Mouse (Mus musculus) olfactory bulb, adult 2 months (tissue): Measurements from ENCODE around the gene Sdccag8.

Experiments
- CTCF ChIP-seq: fragments of 200-500 bp; IDR thresholded peaks from 2 replicates; pipeline ENCODE4 v1.5.1; 2012; ENCODE audit warnings: low read depth, mild to moderate bottlenecking, low read length, moderate library complexity; ENCODE audit not compliant: insufficient read depth
- POLR2A ChIP-seq: fragments of 200-500 bp; IDR thresholded peaks from 2 replicates; pipeline ENCODE4 v1.6.1; 2012; ENCODE audit warnings: mild to moderate bottlenecking, low read depth, low read length, moderate library complexity; ENCODE audit not compliant: insufficient read depth

DNA sequence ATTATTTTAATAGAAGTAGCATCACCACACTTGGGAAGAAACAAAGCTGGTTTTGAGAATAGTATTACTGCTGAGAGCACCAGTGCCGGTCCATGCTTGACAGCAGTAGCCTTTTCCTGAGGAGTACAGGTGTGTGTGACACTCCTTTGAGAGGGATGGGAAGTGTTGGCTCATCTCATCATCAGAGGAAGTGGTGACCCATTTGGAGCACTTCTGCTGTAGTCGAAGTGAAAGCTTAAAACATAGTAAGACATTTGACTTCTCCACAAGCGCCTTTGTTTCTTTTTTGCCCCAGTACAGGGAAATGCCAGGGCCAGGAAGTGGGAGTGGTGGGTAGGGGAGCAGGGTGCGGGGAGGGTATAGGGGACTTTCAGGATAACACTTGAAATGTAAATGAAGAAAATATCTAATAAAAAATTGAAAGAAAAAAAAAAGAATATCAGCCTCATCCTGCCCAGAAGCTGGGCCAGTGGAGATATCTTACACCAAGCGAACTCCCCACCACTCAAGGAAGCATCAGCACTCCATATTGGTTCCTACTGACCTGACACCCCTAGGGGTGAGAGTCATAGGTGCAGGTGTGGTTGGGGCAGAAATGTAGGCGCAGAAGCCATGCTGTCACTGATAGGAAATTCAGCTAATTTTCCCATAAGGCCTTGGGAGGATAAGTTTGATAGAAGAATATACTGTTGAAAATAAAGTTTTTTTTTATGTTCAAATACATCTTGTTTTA is 159.1 kb downstream of the Sdccag8 start:
- TF ChIP-seq CTCF (no peak), POLR2A (no peak)
